Mouse (Mus musculus): ENCODE measurements around the gene Pigt. TPM values are rescaled to one million over a fixed set of nuclear protein-coding genes. Genes with fewer than 3 reads are reported as not detected.

Gene Pigt
- polyA plus RNA-seq (2015; fragmentation: Nextera tagmentation; extraction: Ambion mirVana): 62.0 and 63.2 TPM in 2 replicates

GRCm38 (mm10) chr2:164496847-164497690 lies at the start of gene Pigt:
Gene Pigt (plus strand): TSS chr2:164497520.
- peaks cover 7% of the 10 kb centered on the region for H3K4me1 ChIP-seq (replicated peaks; ENCODE audit: control insufficient read depth, insufficient read depth, low read length)
- H3K36me3 ChIP-seq (ENCODE audit: control insufficient read depth, insufficient read depth, low read length): peaks cover 8% of the 10 kb centered on the region
- 4% methylated on average over 43 of the region's 43 CpGs for WGBS
- H3K9ac ChIP-seq (ENCODE audit: low read length): peak within 1 kb of the TSS; percentile 76
- ATAC-seq (ENCODE audit: low read depth): peak; percentile 97
- no peaks in the 10 kb centered on the region for H3K27me3 ChIP-seq (ENCODE audit: control insufficient read depth, insufficient read depth, low read depth, low read length)
- no peaks in the 10 kb centered on the region for H3K9me3 ChIP-seq (ENCODE audit: control insufficient read depth, low read length)
- no peak within 1 kb of the TSS for H3K27ac ChIP-seq (ENCODE audit: low read length)
- peak within 1 kb of the TSS; percentile 77 for H3K4me3 ChIP-seq (ENCODE audit: low read length)
- H3K4me2 ChIP-seq (ENCODE audit: low read depth, low read length): peak within 1 kb of the TSS; percentile 71

DNA sequence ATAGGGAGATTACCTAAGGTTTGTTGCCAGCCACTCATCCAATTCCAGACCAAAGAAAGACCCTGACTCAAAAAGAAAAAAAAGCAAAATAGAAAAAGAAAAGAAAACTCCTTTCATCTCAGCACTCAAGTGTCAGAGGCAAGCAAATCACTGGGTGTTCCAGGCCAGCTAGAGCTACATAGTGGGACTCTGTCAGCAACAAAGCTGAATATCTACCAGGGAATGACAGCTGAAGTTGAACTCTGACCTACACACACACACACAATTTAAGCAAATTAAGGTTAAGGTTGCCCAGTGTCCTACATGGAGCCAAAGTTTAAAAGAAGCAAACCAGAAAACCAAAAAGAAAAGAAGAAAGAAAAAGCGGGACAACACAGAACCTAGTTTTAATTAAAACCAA lies 49.2 kb upstream of the Pigt start:
- WGBS: 92% methylated on average over 1 of the region's 1 CpGs
- peaks cover 27% of the 10 kb centered on the region for H3K4me1 ChIP-seq (replicated peaks; ENCODE audit: control insufficient read depth, insufficient read depth, low read length)

DNA sequence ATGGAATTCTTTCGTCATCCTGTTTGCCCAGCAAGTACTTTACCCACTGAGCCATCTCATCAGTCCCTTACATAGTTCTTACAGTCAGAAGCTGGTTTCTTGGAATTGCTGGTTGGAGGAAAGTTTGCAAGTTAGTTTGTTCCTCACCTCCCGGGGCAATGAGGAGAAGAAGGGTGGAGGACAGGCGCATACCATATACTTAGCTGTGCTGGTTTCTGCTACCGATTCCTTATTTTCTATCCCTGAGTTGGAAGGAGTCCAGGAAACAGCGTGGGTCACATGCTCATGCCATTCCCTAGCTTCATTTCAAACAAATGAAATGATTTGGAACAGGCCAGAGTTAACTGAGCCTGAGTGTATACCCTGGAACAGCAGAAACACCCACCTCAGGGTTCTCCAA lies 48.4 kb upstream of the Pigt start:
- Histone ChIP-seq H3K9me3 (ENCODE audit: control insufficient read depth, low read length) (no peaks in the 10 kb centered on the region), H3K9ac (ENCODE audit: low read length) (no peak overlapping the region), H3K27me3 (ENCODE audit: control insufficient read depth, insufficient read depth, low read depth, low read length) (no peaks in the 10 kb centered on the region), H3K36me3 (ENCODE audit: control insufficient read depth, insufficient read depth, low read length) (no peaks in the 10 kb centered on the region), H3K4me1 (replicated peaks; ENCODE audit: control insufficient read depth, insufficient read depth, low read length) (peaks cover 29% of the 10 kb centered on the region), H3K4me2 (ENCODE audit: low read depth, low read length) (no peak overlapping the region), H3K27ac (ENCODE audit: low read length) (peak overlapping the region; percentile 24; the same call in 1 of the 2 replicates), H3K4me3 (ENCODE audit: low read length) (no peak overlapping the region)
- WGBS: 45% methylated on average over 5 of the region's 5 CpGs
- no peak for ATAC-seq (ENCODE audit: low read depth)

More for the DNA sequence above, 49.2 kb upstream of the Pigt start:
- no peak for ATAC-seq (ENCODE audit: low read depth)
- Histone ChIP-seq H3K4me2 (ENCODE audit: low read depth, low read length) (no peak overlapping the region), H3K36me3 (ENCODE audit: control insufficient read depth, insufficient read depth, low read length) (no peaks in the 10 kb centered on the region), H3K4me3 (ENCODE audit: low read length) (no peak overlapping the region), H3K9ac (ENCODE audit: low read length) (no peak overlapping the region), H3K27me3 (ENCODE audit: control insufficient read depth, insufficient read depth, low read depth, low read length) (no peaks in the 10 kb centered on the region), H3K27ac (ENCODE audit: low read length) (no peak overlapping the region), H3K9me3 (ENCODE audit: control insufficient read depth, low read length) (no peaks in the 10 kb centered on the region)

DNA sequence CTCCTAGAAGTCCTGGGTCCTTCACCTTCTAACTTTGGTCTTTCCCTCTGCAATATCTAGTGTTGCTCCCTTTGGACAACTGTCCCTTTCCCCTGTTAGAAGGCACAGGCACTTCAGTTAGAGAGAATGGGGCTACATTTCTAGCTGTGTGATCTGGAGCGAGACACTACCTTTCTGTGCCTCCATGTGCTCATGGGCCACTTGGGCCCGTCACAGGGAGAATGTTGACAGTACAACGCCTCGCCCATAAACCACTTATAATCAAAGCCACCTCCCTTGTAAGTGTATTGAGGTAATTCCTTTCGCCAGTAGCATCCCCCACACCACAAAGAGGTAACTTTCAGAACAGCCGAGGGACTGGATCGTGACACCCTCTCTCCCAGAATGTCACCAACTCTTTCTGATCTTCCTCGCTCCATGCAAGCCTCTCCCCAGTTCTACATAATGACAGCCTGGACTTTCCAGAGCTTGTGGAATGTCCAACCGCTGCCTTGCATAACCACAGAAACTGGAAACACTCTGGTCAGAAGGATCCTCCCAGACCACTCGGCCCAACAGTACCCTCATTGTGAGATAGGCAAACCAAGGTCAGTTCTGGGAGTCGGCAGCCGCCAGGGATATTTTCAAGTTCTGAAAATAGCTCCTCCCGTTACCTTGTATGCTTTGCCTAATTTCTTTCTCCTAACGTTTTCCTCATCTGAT lies 47.8 kb upstream of the Pigt start:
- ATAC-seq (ENCODE audit: low read depth): 0 out of 2 replicates have a peak, but pooled peaks have one; percentile 8
- no peak overlapping the region for H3K9ac ChIP-seq (ENCODE audit: low read length)
- WGBS: 62% methylated on average over 14 of the region's 14 CpGs
- no peak overlapping the region for H3K4me3 ChIP-seq (ENCODE audit: low read length)
- H3K36me3 ChIP-seq (ENCODE audit: control insufficient read depth, insufficient read depth, low read length): no peaks in the 10 kb centered on the region
- H3K27ac ChIP-seq (ENCODE audit: low read length): peak overlapping the region; percentile 24; the same call in 1 of the 2 replicates
- H3K27me3 ChIP-seq (ENCODE audit: control insufficient read depth, insufficient read depth, low read depth, low read length): no peaks in the 10 kb centered on the region
- no peaks in the 10 kb centered on the region for H3K9me3 ChIP-seq (ENCODE audit: control insufficient read depth, low read length)
- H3K4me2 ChIP-seq (ENCODE audit: low read depth, low read length): no peak overlapping the region
- H3K4me1 ChIP-seq (replicated peaks; ENCODE audit: control insufficient read depth, insufficient read depth, low read length): peaks cover 34% of the 10 kb centered on the region

DNA sequence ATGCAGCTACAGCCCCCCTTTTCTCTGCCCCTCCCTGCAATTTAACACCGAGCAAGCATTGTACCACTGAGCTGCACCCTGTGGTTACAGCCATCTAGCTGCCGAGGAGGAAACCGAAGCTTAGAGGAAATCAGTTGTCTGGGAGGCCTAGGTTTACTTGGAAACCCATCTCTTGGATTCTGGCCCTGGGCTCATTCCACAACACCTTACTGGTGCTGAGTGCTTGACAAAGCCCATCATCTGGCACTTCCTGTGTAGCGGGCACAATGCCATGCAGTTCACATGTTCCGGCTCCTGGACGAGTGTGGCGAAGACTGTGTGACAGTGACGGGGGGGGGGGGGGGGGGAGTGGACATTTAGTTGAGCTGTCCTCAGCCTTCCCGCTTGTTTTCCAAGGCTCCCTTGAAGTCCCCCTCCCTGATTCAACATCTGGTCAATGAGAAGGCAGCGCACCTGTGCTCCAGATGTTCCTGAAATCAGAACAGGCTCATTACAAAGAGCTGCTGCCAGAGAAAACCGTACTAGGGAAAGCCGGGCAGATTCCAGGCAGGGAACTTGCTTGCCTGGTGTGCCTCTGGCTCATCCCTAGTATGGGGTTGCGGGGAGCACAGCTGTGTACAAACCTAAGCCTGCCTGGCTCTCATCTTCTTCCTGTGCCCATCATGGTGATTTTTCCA lies 45.2 kb upstream of the Pigt start:
- Histone ChIP-seq H3K36me3 (ENCODE audit: control insufficient read depth, insufficient read depth, low read length) (no peaks in the 10 kb centered on the region), H3K4me2 (ENCODE audit: low read depth, low read length) (no peak overlapping the region), H3K27ac (ENCODE audit: low read length) (no peak overlapping the region; the same call in 1 of the 2 replicates), H3K9me3 (ENCODE audit: control insufficient read depth, low read length) (no peaks in the 10 kb centered on the region), H3K4me3 (ENCODE audit: low read length) (no peak overlapping the region), H3K27me3 (ENCODE audit: control insufficient read depth, insufficient read depth, low read depth, low read length) (no peaks in the 10 kb centered on the region), H3K9ac (ENCODE audit: low read length) (no peak overlapping the region), H3K4me1 (replicated peaks; ENCODE audit: control insufficient read depth, insufficient read depth, low read length) (peaks cover 58% of the 10 kb centered on the region)
- ATAC-seq (ENCODE audit: low read depth): peak; percentile 49
- 31% methylated on average over 12 of the region's 13 CpGs for WGBS

- Histone ChIP-seq H3K4me3 (ENCODE audit: low read length) (no peak overlapping the region), H3K4me2 (ENCODE audit: low read depth, low read length) (no peak overlapping the region), H3K9ac (ENCODE audit: low read length) (0 out of 2 replicates have a peak overlapping the region, but pooled peaks have one; percentile 16), H3K27ac (ENCODE audit: low read length) (peak overlapping the region; percentile 60), H3K9me3 (ENCODE audit: control insufficient read depth, low read length) (no peaks in the 10 kb centered on the region), H3K4me1 (replicated peaks; ENCODE audit: control insufficient read depth, insufficient read depth, low read length) (peaks cover 59% of the 10 kb centered on the region), H3K27me3 (ENCODE audit: control insufficient read depth, insufficient read depth, low read depth, low read length) (no peaks in the 10 kb centered on the region), H3K36me3 (ENCODE audit: control insufficient read depth, insufficient read depth, low read length) (no peaks in the 10 kb centered on the region)
- no peak for ATAC-seq (ENCODE audit: low read depth)
- WGBS: 38% methylated on average over 14 of the region's 14 CpGs
Observed at GRCm38 (mm10) chr2:164453047-164453757, 44.1 kb upstream of the Pigt start.

DNA sequence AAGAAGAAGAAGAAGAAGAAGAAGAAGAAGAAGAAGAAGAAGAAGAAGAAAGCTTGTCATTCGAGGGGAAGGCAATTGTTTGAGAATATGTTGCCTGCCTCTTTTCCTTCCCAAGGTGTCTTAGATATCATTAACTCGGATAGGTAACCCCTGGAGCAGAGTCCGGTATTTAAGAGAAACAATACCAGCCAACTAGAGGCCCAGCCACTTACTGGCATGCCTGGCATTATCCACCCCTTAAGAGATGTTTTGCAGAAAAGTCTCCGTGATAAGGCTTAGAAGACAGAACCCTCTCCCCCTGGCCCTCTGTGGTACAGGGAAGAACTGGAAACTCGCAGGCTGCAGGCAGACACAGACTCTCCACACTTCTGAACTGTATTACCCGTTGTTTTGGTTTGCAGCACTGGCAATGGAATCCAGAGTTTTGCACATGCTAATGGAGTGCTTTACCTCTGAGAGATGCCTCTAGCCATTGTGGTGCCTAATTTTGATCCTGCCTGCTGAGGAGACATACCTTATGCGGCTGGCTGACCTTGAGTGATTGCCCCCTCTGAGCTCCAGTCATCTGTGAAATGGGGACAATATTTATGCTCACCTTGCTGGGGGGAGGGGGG lies 43.3 kb upstream of the Pigt start:
- H3K4me1 ChIP-seq (replicated peaks; ENCODE audit: control insufficient read depth, insufficient read depth, low read length): peaks cover 57% of the 10 kb centered on the region
- no peak for ATAC-seq (ENCODE audit: low read depth)
- H3K27ac ChIP-seq (ENCODE audit: low read length): peak overlapping the region; percentile 94; the same call in 1 of the 2 replicates
- H3K4me3 ChIP-seq (ENCODE audit: low read length): no peak overlapping the region
- no peak overlapping the region for H3K9ac ChIP-seq (ENCODE audit: low read length)
- no peak overlapping the region for H3K4me2 ChIP-seq (ENCODE audit: low read depth, low read length)
- H3K9me3 ChIP-seq (ENCODE audit: control insufficient read depth, low read length): no peaks in the 10 kb centered on the region
- no peaks in the 10 kb centered on the region for H3K36me3 ChIP-seq (ENCODE audit: control insufficient read depth, insufficient read depth, low read length)
- WGBS: 55% methylated on average over 7 of the region's 7 CpGs
- no peaks in the 10 kb centered on the region for H3K27me3 ChIP-seq (ENCODE audit: control insufficient read depth, insufficient read depth, low read depth, low read length)

DNA sequence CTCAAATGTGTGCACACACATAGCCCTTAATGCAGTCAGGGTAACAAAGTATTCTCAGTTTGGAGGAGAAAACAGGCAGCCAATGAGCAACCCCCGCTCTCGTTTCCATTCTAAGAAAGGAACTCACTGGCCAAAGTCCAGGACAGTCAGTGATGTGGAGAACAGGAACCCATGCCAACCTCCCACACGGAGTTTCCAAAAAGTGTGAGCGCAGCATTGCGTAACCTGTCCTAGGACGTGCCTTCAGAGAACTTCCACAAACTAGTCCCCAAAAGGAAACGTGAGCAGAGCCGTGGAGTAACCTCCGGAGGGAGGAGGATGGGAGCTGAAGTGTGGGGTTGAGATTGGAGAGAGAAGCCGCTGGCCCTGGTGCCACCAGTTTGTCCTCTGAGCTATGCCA lies 42.5 kb upstream of the Pigt start:
- peak; percentile 73 for ATAC-seq (ENCODE audit: low read depth)
- no peaks in the 10 kb centered on the region for H3K9me3 ChIP-seq (ENCODE audit: control insufficient read depth, low read length)
- peaks cover 53% of the 10 kb centered on the region for H3K4me1 ChIP-seq (replicated peaks; ENCODE audit: control insufficient read depth, insufficient read depth, low read length)
- peak overlapping the region; percentile 94 for H3K27ac ChIP-seq (ENCODE audit: low read length)
- WGBS: 23% methylated on average over 10 of the region's 10 CpGs
- H3K4me3 ChIP-seq (ENCODE audit: low read length): no peak overlapping the region
- no peaks in the 10 kb centered on the region for H3K36me3 ChIP-seq (ENCODE audit: control insufficient read depth, insufficient read depth, low read length)
- H3K4me2 ChIP-seq (ENCODE audit: low read depth, low read length): no peak overlapping the region
- H3K27me3 ChIP-seq (ENCODE audit: control insufficient read depth, insufficient read depth, low read depth, low read length): no peaks in the 10 kb centered on the region
- no peak overlapping the region for H3K9ac ChIP-seq (ENCODE audit: low read length)

All from lung, embryonic 16.5 days (tissue).